Mouse (Mus musculus): ENCODE results near the gene Rps18.

DNA sequence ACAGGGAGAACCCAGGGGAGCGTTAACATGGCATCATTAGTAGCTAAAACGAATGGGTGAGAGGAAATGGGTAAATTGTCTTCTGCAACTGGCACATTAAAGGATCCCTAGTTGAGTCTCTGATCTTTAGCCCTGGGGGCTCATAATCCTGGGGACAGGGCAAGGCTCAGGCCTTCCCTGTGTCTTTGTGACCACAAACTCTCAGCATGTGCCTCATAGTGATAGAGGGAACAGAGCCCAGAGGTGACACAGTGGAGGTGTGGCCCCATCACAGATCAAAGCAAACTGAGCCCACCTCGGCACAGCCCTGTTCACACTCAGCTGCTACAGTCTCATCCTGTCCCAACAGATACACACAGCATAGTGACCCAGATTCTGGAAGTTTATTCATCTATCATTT, 39.9 kb upstream of the Rps18 start:
- TF ChIP-seq CTCF (IDR thresholded peaks at IDR 0.05; ENCODE audit: extremely low read depth, insufficient read depth, low read length) (no peak), POLR2A (IDR thresholded peaks at IDR 0.05; ENCODE audit: extremely low read depth, insufficient read depth, low read length) (no peak)
